Mouse (Mus musculus) liver, embryonic 11.5 days (tissue): ENCODE results near the gene Sptssb. TPM values are rescaled to one million over a fixed set of nuclear protein-coding genes. Genes with fewer than 3 reads are reported as not detected.

ENCODE experiments used
- ATAC-seq: fragments of 200-750 bp; cut with Nextera tagmentation; replicated peaks from 2 replicates; pipeline ENCODE4 v1.8.0; 2017; ENCODE audit warnings: moderate number of reproducible peaks, mild to moderate bottlenecking, moderate TSS enrichment, moderate library complexity; ENCODE audit not compliant: low FRiP score
- DNase-seq: peaks from one replicate; pipeline ENCODE4 v3.0.0-alpha.2; 2017; ENCODE audit warnings: low spot score
- H3K27ac ChIP-seq: fragments of 300-500 bp; sonication (generic); 2 replicates; pipeline ENCODE4 v1.5.1; 2014; ENCODE audit warnings: mild to moderate bottlenecking, low read depth, low read length, control low read depth
- H3K27me3 ChIP-seq: fragments of 300-500 bp; sonication (generic); replicated peaks from 2 replicates; pipeline ENCODE4 v1.6.1; 2014; ENCODE audit warnings: low read length, mixed read lengths; ENCODE audit not compliant: control insufficient read depth, insufficient read depth
- H3K36me3 ChIP-seq: fragments of 300-500 bp; sonication (generic); 2 replicates; pipeline ENCODE4 v1.6.1; 2014; ENCODE audit warnings: mild to moderate bottlenecking, low read length, moderate library complexity, mixed read lengths; ENCODE audit not compliant: control insufficient read depth, insufficient read depth
- H3K4me1 ChIP-seq: fragments of 300-500 bp; sonication (generic); replicated peaks from 2 replicates; pipeline ENCODE4 v1.6.1; 2014; ENCODE audit warnings: low read length, mixed read lengths; ENCODE audit not compliant: control insufficient read depth, insufficient read depth
- H3K4me2 ChIP-seq: fragments of 300-500 bp; sonication (generic); 2 replicates; pipeline ENCODE4 v1.6.1; 2014; ENCODE audit warnings: mild to moderate bottlenecking, control low read depth, moderate library complexity
- H3K4me3 ChIP-seq: fragments of 300-500 bp; sonication (generic); 2 replicates; pipeline ENCODE4 v1.5.1; 2014; ENCODE audit warnings: low read depth, low read length, control low read depth
- H3K9ac ChIP-seq: fragments of 300-500 bp; sonication (generic); 2 replicates; pipeline ENCODE4 v1.6.1; 2014; ENCODE audit warnings: low read depth, low read length, control low read depth
- H3K9me3 ChIP-seq: fragments of 300-500 bp; sonication (generic); 2 replicates; pipeline ENCODE4 v1.6.1; 2016; ENCODE audit warnings: low read length, inconsistent platforms, mixed read lengths; ENCODE audit not compliant: control insufficient read depth
- WGBS: fragments of 180-500 bp; shearing (Covaris S2); extraction: QIAGEN DNeasy Blood & Tissue Kit; methylation state at CpG from one replicate; pipeline ENCODE4 v1.1.7; 2014; 5-methylcytosine and 5-hydroxymethylcytosine counted together
- polyA plus RNA-seq: library from polyadenylated mRNA; unstranded; fragments of >200 nt; fragmentation: Nextera tagmentation; extraction: Ambion mirVana; gene quantifications from 2 replicates; pipeline ENCODE4 v1.2.1, GENCODE M21; 2014

The Sptssb gene
- polyA plus RNA-seq, 1 experiment from 2014 or later = 5.4 TPM

DNA sequence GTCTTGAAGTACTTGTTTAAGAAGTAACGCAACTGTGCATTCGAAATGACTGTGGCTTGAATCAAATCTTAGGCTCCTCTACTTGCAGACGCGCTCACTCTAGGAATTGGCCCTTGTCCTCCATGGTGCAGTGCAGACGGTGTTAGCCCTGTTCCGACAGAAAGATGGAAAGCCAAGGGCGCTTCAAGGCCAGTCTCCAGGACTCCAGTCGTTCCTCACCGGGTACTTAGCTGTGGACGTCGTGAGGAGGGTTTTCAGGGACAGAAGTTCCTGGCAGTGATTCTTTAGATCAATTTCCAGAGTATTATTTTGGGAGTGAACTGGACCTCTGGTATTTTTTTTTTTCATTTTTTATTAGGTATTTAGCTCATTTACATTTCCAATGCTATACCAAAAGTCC, 35.8 kb upstream of the Sptssb start:
- WGBS = 93% methylated on average over 11 of the region's 11 CpGs
- no peaks in the 10 kb centered on the region for H3K36me3 ChIP-seq
- no peak overlapping the region for H3K27ac ChIP-seq
- ATAC-seq (no peak), DNase-seq (no peak)
- no peaks in the 10 kb centered on the region for H3K4me1 ChIP-seq
- H3K9ac ChIP-seq = no peak overlapping the region
- H3K27me3 ChIP-seq = no peaks in the 10 kb centered on the region
- H3K4me3 ChIP-seq = no peak overlapping the region
- no peak overlapping the region for H3K4me2 ChIP-seq
- H3K9me3 ChIP-seq = no peaks in the 10 kb centered on the region

DNA sequence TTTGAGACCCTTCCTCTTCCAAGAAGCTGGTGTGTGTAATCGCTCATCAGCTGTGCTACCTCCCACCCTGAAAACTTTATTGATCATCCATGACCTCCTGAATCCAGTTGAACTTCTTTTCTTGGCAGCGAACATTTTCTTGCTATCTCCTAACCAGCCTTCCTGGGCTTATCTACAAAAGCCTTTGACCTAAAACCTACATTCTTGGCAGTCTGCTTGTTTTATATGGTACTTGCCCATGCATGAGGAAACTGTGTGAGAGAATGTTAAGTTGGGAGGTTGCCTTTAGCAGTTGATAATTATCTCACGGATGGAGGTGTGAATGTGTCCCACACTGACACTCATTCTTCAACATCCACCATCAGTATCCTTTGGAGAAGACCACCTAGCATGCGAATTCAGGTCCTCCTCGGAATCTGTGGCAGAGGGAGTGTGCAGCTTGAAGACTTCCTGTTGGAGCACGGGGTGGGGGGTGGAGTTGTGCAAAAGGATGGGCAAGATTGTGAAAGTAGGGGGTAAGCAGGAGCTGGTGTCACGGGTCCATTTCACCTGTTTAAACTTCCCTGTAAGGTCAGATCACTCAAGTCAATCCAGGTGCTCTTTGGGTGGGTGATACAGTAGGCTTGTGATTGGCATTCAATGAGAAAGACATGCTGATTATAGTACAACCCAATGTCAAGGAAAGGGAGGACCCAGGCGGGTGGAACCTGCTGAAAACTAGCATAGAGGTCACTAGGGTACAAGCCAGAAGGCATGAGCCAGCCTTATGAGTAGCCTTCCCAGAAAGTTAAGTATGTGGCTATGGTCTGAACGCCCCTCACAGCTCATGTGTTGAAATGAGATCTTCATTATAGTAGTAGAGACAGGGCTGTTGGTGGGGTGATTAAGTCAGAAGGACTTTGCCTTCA, 32.7 kb upstream of the Sptssb start:
- Histone ChIP-seq H3K9me3 (no peaks in the 10 kb centered on the region), H3K4me1 (no peaks in the 10 kb centered on the region), H3K9ac (no peak overlapping the region), H3K27ac (no peak overlapping the region), H3K4me3 (no peak overlapping the region), H3K4me2 (no peak overlapping the region), H3K36me3 (no peaks in the 10 kb centered on the region), H3K27me3 (no peaks in the 10 kb centered on the region)
- 69% methylated on average over 9 of the region's 9 CpGs for WGBS
- no peak for DNase-seq
- ATAC-seq = no peak

DNA sequence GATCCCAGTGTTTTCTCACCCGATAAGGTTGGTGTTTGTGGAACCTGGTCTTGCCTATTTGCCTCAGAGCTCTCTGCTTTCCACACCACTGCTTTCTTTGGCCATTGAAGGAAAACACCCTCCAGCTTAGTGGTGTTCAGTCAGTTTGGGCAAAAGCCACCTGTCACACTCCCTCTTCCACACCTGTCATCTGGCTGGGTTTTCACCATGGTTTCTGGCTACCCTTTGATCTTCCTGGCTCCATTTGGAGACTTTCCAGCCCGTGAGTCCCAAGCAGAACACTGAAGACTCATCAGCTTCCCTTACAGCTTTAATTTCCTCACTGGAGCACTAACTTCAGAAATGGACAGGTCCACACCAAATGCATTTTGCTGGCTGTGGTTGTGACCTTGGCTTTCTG, 26.1 kb upstream of the Sptssb start:
- Histone ChIP-seq H3K9me3 (no peaks in the 10 kb centered on the region), H3K9ac (no peak overlapping the region), H3K36me3 (no peaks in the 10 kb centered on the region), H3K4me3 (no peak overlapping the region), H3K27ac (no peak overlapping the region), H3K4me2 (no peak overlapping the region), H3K4me1 (no peaks in the 10 kb centered on the region), H3K27me3 (no peaks in the 10 kb centered on the region)
- WGBS = 72% methylated on average over 2 of the region's 2 CpGs
- no peak for DNase-seq
- no peak for ATAC-seq

DNA sequence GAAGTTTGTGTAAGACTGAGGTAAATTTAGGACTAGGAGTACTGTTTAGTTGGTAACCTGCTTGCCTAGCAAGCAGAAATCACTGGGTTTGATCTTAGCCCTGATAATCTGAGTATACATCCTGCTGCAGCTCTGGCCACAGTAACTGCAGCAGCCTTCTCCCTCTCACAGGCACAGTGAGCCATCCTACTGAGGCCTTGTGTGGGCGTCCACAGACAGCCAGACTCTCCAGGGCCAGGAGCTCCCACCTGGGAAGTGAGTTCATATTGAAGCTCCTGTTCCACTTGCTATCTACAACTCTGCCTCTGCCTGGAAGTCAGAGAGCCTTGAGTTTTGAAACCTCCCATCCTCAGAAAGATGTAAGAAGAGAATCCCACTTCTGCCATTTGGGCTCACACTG, 24.0 kb upstream of the Sptssb start:
- DNase-seq (no peak), ATAC-seq (no peak)
- Histone ChIP-seq H3K9me3 (no peaks in the 10 kb centered on the region), H3K4me3 (no peak overlapping the region), H3K27me3 (no peaks in the 10 kb centered on the region), H3K4me1 (no peaks in the 10 kb centered on the region), H3K4me2 (no peak overlapping the region), H3K9ac (no peak overlapping the region), H3K27ac (no peak overlapping the region), H3K36me3 (no peaks in the 10 kb centered on the region)
- 71% methylated on average over 1 of the region's 1 CpGs for WGBS

DNA sequence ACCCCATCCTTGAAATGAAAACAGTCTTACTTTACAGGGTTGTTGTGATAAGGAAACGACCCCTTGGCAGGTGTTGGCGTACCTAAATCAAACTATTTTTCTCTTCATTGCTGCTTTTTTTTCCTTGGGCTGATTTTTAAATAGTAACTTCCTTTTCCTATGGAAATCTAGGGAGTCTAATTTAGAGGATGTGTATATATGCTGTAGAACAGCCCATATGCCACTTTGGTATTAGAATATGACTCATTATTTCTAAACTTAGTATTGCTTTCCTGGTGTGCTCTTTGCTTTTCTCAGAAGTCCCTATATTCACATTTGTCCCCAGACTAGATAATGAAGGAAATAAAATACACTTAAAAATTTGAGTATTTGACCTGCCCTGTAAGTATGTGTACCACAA, 17.8 kb upstream of the Sptssb start:
- no peaks in the 10 kb centered on the region for H3K36me3 ChIP-seq
- H3K4me1 ChIP-seq = no peaks in the 10 kb centered on the region
- no peak overlapping the region for H3K4me2 ChIP-seq
- no peak overlapping the region for H3K4me3 ChIP-seq
- H3K27ac ChIP-seq = no peak overlapping the region
- no peak overlapping the region for H3K9ac ChIP-seq
- 74% methylated on average over 2 of the region's 2 CpGs for WGBS
- no peak for DNase-seq
- ATAC-seq = no peak
- H3K27me3 ChIP-seq = no peaks in the 10 kb centered on the region
- H3K9me3 ChIP-seq = no peaks in the 10 kb centered on the region

DNA sequence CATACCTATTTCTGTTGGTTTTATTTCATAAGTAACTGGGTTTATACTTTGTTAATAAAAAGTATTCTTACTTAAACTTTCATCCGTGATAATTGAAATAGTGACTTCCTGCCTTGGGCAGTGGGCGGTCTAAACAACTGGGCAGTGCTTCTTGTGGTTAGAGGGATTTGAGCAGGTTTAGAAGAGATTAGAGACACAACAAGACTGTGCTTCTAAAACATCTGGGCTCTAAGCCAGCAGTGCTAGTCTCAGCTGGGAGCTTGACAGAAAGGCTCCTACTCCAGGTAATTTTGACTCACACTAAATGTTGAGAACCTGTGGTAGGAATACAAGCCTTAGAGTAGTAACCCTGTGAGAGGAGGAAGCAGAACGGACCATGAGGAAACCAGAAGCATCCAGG, 15.0 kb upstream of the Sptssb start:
- 62% methylated on average over 3 of the region's 3 CpGs for WGBS
- ATAC-seq (no peak), DNase-seq (no peak)
- no peaks in the 10 kb centered on the region for H3K27me3 ChIP-seq
- no peak overlapping the region for H3K27ac ChIP-seq
- no peaks in the 10 kb centered on the region for H3K4me1 ChIP-seq
- H3K36me3 ChIP-seq = no peaks in the 10 kb centered on the region
- H3K4me3 ChIP-seq = no peak overlapping the region
- H3K9ac ChIP-seq = no peak overlapping the region
- H3K4me2 ChIP-seq = no peak overlapping the region
- H3K9me3 ChIP-seq = no peaks in the 10 kb centered on the region

DNA sequence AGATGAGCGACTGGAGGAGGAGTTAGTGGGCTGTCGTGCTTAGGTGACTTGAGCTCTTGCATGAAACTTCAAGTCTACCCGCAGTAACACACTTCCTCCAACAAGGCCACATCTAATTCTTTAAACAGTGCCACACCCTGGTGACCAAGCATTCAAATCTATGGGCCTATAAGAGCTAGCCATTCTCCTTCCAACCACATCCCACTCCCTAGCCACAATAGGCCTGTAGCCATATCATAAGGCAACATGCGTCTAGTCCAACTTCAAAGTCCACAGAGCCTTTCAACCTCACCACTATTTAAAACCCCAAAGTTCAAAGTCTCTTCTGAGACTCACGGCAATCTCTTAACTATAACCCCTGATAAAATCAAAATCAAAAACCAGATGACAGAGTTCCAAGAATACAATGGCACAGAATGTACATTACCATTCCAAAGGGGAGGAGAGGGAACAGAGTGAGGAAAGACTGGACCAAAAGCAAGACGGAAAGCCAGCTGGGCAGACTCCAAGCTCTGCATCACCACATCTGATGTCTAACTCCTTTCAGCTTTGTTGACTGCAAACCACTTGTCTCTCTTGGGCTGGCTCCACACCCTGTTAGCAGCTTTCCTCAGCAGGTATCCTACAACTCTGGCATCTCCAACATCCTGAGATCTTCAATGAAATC, 13.1 kb upstream of the Sptssb start:
- 68% methylated on average over 6 of the region's 6 CpGs for WGBS
- no peak for DNase-seq

DNA sequence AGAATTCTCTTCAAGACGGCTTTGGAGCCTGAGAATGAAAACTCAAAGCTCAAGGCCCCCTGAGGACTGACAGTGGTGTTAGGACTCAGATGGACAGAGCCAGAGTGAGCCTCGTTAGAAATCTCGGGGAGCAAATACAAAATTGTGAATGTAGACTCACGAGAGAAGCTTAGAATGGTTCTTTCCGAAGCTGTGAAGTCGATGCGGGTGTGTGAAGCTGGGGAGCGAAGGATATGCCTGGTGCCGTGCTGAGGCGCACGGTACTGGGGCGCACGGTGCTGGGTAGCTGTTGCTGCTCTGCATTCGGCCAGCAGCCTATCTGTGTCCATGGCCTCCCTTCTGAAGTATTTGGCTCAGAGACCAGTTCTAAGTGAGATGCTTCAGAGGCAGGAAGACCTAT, 11.4 kb upstream of the Sptssb start:
- Histone ChIP-seq H3K9me3 (no peaks in the 10 kb centered on the region), H3K4me1 (no peaks in the 10 kb centered on the region), H3K27ac (no peak overlapping the region), H3K27me3 (no peaks in the 10 kb centered on the region), H3K4me3 (no peak overlapping the region), H3K4me2 (no peak overlapping the region), H3K9ac (no peak overlapping the region), H3K36me3 (no peaks in the 10 kb centered on the region)
- 75% methylated on average over 14 of the region's 14 CpGs for WGBS
- DNase-seq = no peak
- ATAC-seq = no peak

More for the DNA sequence above, 13.1 kb upstream of the Sptssb start:
- Histone ChIP-seq H3K4me3 (no peak overlapping the region), H3K27ac (no peak overlapping the region), H3K9ac (no peak overlapping the region), H3K36me3 (no peaks in the 10 kb centered on the region), H3K9me3 (no peaks in the 10 kb centered on the region), H3K27me3 (no peaks in the 10 kb centered on the region), H3K4me1 (no peaks in the 10 kb centered on the region), H3K4me2 (no peak overlapping the region)
- no peak for ATAC-seq

DNA sequence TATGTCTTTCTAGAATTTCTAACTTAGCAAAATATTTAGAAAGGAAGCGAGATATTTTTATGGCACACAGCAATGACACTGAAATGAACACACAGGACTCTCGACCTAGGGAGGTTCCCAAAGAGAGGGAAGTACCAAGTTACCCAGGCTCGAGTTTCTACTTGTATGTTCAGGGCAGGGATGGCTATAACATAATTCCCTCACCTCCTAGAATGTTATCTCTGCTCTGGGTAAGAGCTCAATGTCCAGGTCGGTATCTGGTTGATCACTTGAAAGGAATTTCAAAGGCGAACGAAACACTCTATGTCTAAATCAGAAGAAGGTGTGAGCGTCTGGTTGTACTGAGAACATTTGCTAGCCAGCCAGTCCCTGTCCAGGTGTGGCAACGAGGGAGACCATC, 10.0 kb upstream of the Sptssb start:
- H3K9ac ChIP-seq = no peak overlapping the region
- H3K4me1 ChIP-seq = no peaks in the 10 kb centered on the region
- WGBS = 71% methylated on average over 8 of the region's 8 CpGs
- DNase-seq (no peak), ATAC-seq (no peak)
- H3K27me3 ChIP-seq = no peaks in the 10 kb centered on the region
- no peaks in the 10 kb centered on the region for H3K36me3 ChIP-seq
- no peak overlapping the region for H3K4me3 ChIP-seq
- no peak overlapping the region for H3K4me2 ChIP-seq
- H3K27ac ChIP-seq = no peak overlapping the region
- no peaks in the 10 kb centered on the region for H3K9me3 ChIP-seq
